In genomic region chr10:30502718-30503117, GRCm38 (mm10) we compare ENCODE assay signal across 24 mouse cellular contexts.
"Had no signal": no experiment of that assay in that cellular context is flagged by ENCODE, and none has a peak within 500 bp of the region (broad histone marks: within the 10 kb centered on the region; RNA-seq: fewer than 3 reads in every experiment).

No protein-coding gene starts in this region.

- H3K27ac ChIP-seq: gastrocnemius, adult 2 months; heart, adult 2 months; hindbrain, embryonic 10.5 days; hindbrain, embryonic 12.5 days; hindbrain, embryonic 14.5 days; left cerebral cortex, adult 2 months; limb, embryonic 10.5 days; limb, embryonic 12.5 days; liver, embryonic 13.5 days had no signal

- H3K36me3 ChIP-seq: hindbrain, embryonic 10.5 days; hindbrain, embryonic 12.5 days; limb, embryonic 10.5 days; limb, embryonic 12.5 days; liver, embryonic 13.5 days had no signal

- H3K4me1 ChIP-seq: hindbrain, embryonic 10.5 days; hindbrain, embryonic 12.5 days; limb, embryonic 10.5 days; limb, embryonic 12.5 days; liver, embryonic 13.5 days had no signal

- DNase-seq: gastrocnemius, adult 2 months; gastrocnemius, postnatal 10 days; gastrocnemius, postnatal 25 days; heart, adult 2 months; heart, postnatal 10 days; heart, postnatal 4 days; kidney, adult 11 months; kidney, adult 2 months; kidney, adult 9 months; kidney, postnatal 14 days; kidney, postnatal 36 days; layer of hippocampus, adult 9-11 months; liver; liver, embryonic 13.5 days had no signal

- H3K27me3 ChIP-seq: hindbrain, embryonic 12.5 days; limb, embryonic 12.5 days; liver, embryonic 13.5 days had no signal

- ATAC-seq: hindbrain, embryonic 16.5 days; intestine, embryonic 16.5 days had no signal

- H3K9me3 ChIP-seq: hindbrain, embryonic 10.5 days; hindbrain, embryonic 12.5 days; limb, embryonic 10.5 days; limb, embryonic 12.5 days; liver, embryonic 13.5 days had no signal

- H3K4me2 ChIP-seq: heart, embryonic 11.5 days; hindbrain, embryonic 12.5 days; hindbrain, embryonic 14.5 days; limb, embryonic 12.5 days; liver, embryonic 11.5 days; liver, embryonic 13.5 days had no signal

- H3K9ac ChIP-seq: hindbrain, embryonic 12.5 days; hindbrain, embryonic 14.5 days; limb, embryonic 12.5 days; liver, embryonic 13.5 days had no signal

- H3K4me3 ChIP-seq: gastrocnemius, adult 2 months; heart, adult 2 months; hindbrain, embryonic 10.5 days; hindbrain, embryonic 12.5 days; left cerebral cortex, adult 2 months; limb, embryonic 10.5 days; limb, embryonic 12.5 days; liver, embryonic 13.5 days had no signal
